ENCODE assay signal across 8 mouse cellular contexts in genomic region chr12:110836729-110837128, GRCm38 (mm10). TPM values are rescaled to one million over a fixed set of nuclear protein-coding genes. Genes with fewer than 3 reads are reported as not detected.
DNase-seq lines count a peak whose midpoint lies in the region; ATAC-seq and TF ChIP-seq lines count a peak whose summit lies in the region.

No protein-coding gene starts in this region.

- no peak overlapping the region for H3K4me3 ChIP-seq in kidney, adult 2 months (ENCODE audit: insufficient read depth, low read depth, low read length)
- H3K4me3 ChIP-seq in embryonic facial prominence, embryonic 10.5 days = peak overlapping the region; percentile 28
- peak overlapping the region; percentile 28; the same call in 1 of the 2 replicates for H3K4me3 ChIP-seq in hindbrain, embryonic 10.5 days
- no peak overlapping the region for H3K4me3 ChIP-seq in midbrain, embryonic 16.5 days (ENCODE audit: low read depth, low read length)

- no peak overlapping the region for H3K4me2 ChIP-seq in midbrain, embryonic 16.5 days (ENCODE audit: low read length)

- WGBS in kidney, adult 2 months = 30% methylated on average over 6 of the region's 6 CpGs
- 44% methylated on average over 6 of the region's 6 CpGs for WGBS in embryonic facial prominence, embryonic 10.5 days
- 48% methylated on average over 6 of the region's 6 CpGs for WGBS in hindbrain, embryonic 10.5 days
- WGBS in midbrain, embryonic 16.5 days = 41% methylated on average over 6 of the region's 6 CpGs

- no peak overlapping the region for H3K9ac ChIP-seq in midbrain, embryonic 16.5 days (ENCODE audit: low read depth, low read length)

- TF ChIP-seq CTCF in kidney, adult 2 months (conservative IDR thresholded peaks at IDR 0.05; ENCODE audit: insufficient read depth, insufficient read length, low read depth, low read length) = no peak

- no peaks in the 10 kb centered on the region for H3K9me3 ChIP-seq in embryonic facial prominence, embryonic 10.5 days
- no peaks in the 10 kb centered on the region for H3K9me3 ChIP-seq in hindbrain, embryonic 10.5 days
- H3K9me3 ChIP-seq in midbrain, embryonic 16.5 days (replicated peaks; ENCODE audit: control insufficient read depth, low read length, poor library complexity, severe bottlenecking) = no peaks in the 10 kb centered on the region

- TF ChIP-seq POLR2A in kidney, adult 2 months (IDR thresholded peaks at IDR 0.05; ENCODE audit: low read depth, low read length) = no peak

- no peaks in the 10 kb centered on the region for H3K27me3 ChIP-seq in kidney, adult 2 months (replicated peaks; ENCODE audit: control insufficient read depth, insufficient read depth, low read length)
- H3K27me3 ChIP-seq in embryonic facial prominence, embryonic 10.5 days (replicated peaks; ENCODE audit: low read depth, poor library complexity, severe bottlenecking) = no peaks in the 10 kb centered on the region; the same call in 1 of the 2 replicates
- H3K27me3 ChIP-seq in hindbrain, embryonic 10.5 days (ENCODE audit: insufficient read depth, poor library complexity, severe bottlenecking) = no peaks in the 10 kb centered on the region
- H3K27me3 ChIP-seq in midbrain, embryonic 16.5 days (ENCODE audit: control insufficient read depth, insufficient read depth, low read depth, low read length) = no peaks in the 10 kb centered on the region

- peak overlapping the region; percentile 90 for H3K27ac ChIP-seq in kidney, adult 2 months (ENCODE audit: insufficient read depth, low read depth, low read length)
- peak overlapping the region; percentile 82 for H3K27ac ChIP-seq in embryonic facial prominence, embryonic 10.5 days (replicated peaks)
- peak overlapping the region; percentile 77 for H3K27ac ChIP-seq in hindbrain, embryonic 10.5 days
- peak overlapping the region; percentile 17; the same call in 1 of the 2 replicates for H3K27ac ChIP-seq in midbrain, embryonic 16.5 days (ENCODE audit: low read length)

- no peaks in the 10 kb centered on the region for H3K36me3 ChIP-seq in kidney, adult 2 months (ENCODE audit: control insufficient read depth, insufficient read depth, low read length)
- H3K36me3 ChIP-seq in embryonic facial prominence, embryonic 10.5 days (replicated peaks) = no peaks in the 10 kb centered on the region
- 0 out of 2 replicates have a peak, but pooled peaks cover under 1% of the 10 kb centered on the region for H3K36me3 ChIP-seq in hindbrain, embryonic 10.5 days
- no peaks in the 10 kb centered on the region for H3K36me3 ChIP-seq in midbrain, embryonic 16.5 days (ENCODE audit: control insufficient read depth, insufficient read depth, low read length)

- peaks cover 5% of the 10 kb centered on the region; the same call in 1 of the 2 replicates for H3K4me1 ChIP-seq in kidney, adult 2 months (ENCODE audit: control insufficient read depth, insufficient read depth, low read length)
- peaks cover 23% of the 10 kb centered on the region for H3K4me1 ChIP-seq in embryonic facial prominence, embryonic 10.5 days
- H3K4me1 ChIP-seq in hindbrain, embryonic 10.5 days (replicated peaks) = peaks cover 42% of the 10 kb centered on the region
- peaks cover 12% of the 10 kb centered on the region for H3K4me1 ChIP-seq in midbrain, embryonic 16.5 days (ENCODE audit: control insufficient read depth, insufficient read depth, low read length)

- no peak for ATAC-seq in midbrain, embryonic 16.5 days
- ATAC-seq in megakaryocyte, adult 5-6 weeks (ENCODE audit: poor library complexity, severe bottlenecking) = no peak

- DNase-seq in kidney, adult 2 months = no peak
- DNase-seq in kidney, adult 8-10 months = no peak
- DNase-seq in embryonic facial prominence, embryonic 10.5 days (ENCODE audit: low spot score) = no peak
- no peak for DNase-seq in hindbrain, embryonic 10.5 days (ENCODE audit: low spot score)
- no peak for DNase-seq in spleen, postnatal 14 days (ENCODE audit: low spot score in 2 of 2)
- DNase-seq in adrenal gland, postnatal 10 days = no peak

RNA-seq across cellular contexts. Expression of gene Mok, which starts 4.0 kb away (rescaled TPM):
- polyA plus RNA-seq in kidney, adult 2 months (2012; rRNA removed) = 9.8 and 10.1 TPM in 2 replicates
- 7.2 and 10.1 TPM in 2 replicates for polyA plus RNA-seq in embryonic facial prominence, embryonic 10.5 days (2016; fragmentation: Nextera tagmentation; extraction: Ambion mirVana)
- 10.5 and 14.2 TPM in 2 replicates for polyA plus RNA-seq in hindbrain, embryonic 10.5 days (2016; fragmentation: Nextera tagmentation; extraction: Ambion mirVana)
- polyA plus RNA-seq in midbrain, embryonic 16.5 days (2015; fragmentation: Nextera tagmentation; extraction: Ambion mirVana) = 16.1 and 17.9 TPM in 2 replicates
- 1.5 and 1.6 TPM in 2 replicates for total RNA-seq in megakaryocyte, adult 5-6 weeks (2015)
- 1.4 and 1.6 TPM in 2 replicates for total RNA-seq in megakaryocyte, adult 5-6 weeks (2017)
- 1 to 10 TPM; 1.4 to 1.6 TPM for total RNA-seq in adrenal gland, postnatal 10 days (2021)

RNA-seq across cellular contexts. Expression of gene Zfp839, which starts 13.3 kb away (rescaled TPM):
- 6.9 and 9.0 TPM in 2 replicates for polyA plus RNA-seq in kidney, adult 2 months (2012; rRNA removed)
- 5.6 and 6.1 TPM in 2 replicates for polyA plus RNA-seq in embryonic facial prominence, embryonic 10.5 days (2016; fragmentation: Nextera tagmentation; extraction: Ambion mirVana)
- polyA plus RNA-seq in hindbrain, embryonic 10.5 days (2016; fragmentation: Nextera tagmentation; extraction: Ambion mirVana) = 4.2 and 5.1 TPM in 2 replicates
- polyA plus RNA-seq in midbrain, embryonic 16.5 days (2015; fragmentation: Nextera tagmentation; extraction: Ambion mirVana) = 3.6 and 4.7 TPM in 2 replicates
- total RNA-seq in megakaryocyte, adult 5-6 weeks (2015) = 3.3 and 4.5 TPM in 2 replicates
- 5.5 and 6.2 TPM in 2 replicates for total RNA-seq in megakaryocyte, adult 5-6 weeks (2017)
- total RNA-seq in adrenal gland, postnatal 10 days (2021) = 10 to 100 TPM; 11.4 to 15.4 TPM

RNA-seq across cellular contexts. Expression of gene Cinp, which starts 52.2 kb away (rescaled TPM):
- polyA plus RNA-seq in kidney, adult 2 months (2012; rRNA removed) = 27.1 and 28.6 TPM in 2 replicates
- 86.9 and 91.3 TPM in 2 replicates for polyA plus RNA-seq in embryonic facial prominence, embryonic 10.5 days (2016; fragmentation: Nextera tagmentation; extraction: Ambion mirVana)
- polyA plus RNA-seq in hindbrain, embryonic 10.5 days (2016; fragmentation: Nextera tagmentation; extraction: Ambion mirVana) = 82.0 and 92.8 TPM in 2 replicates
- polyA plus RNA-seq in midbrain, embryonic 16.5 days (2015; fragmentation: Nextera tagmentation; extraction: Ambion mirVana) = 84.2 and 90.0 TPM in 2 replicates
- total RNA-seq in megakaryocyte, adult 5-6 weeks (2015) = 20.3 and 31.8 TPM in 2 replicates
- total RNA-seq in megakaryocyte, adult 5-6 weeks (2017) = 32.5 and 36.4 TPM in 2 replicates
- 10 to 100 TPM; 40.5 to 46.3 TPM for total RNA-seq in adrenal gland, postnatal 10 days (2021)

RNA-seq across cellular contexts. Expression of gene Tecpr2, which starts 52.3 kb away (rescaled TPM):
- polyA plus RNA-seq in kidney, adult 2 months (2012; rRNA removed) = 4.3 and 4.7 TPM in 2 replicates
- 6.2 and 6.5 TPM in 2 replicates for polyA plus RNA-seq in embryonic facial prominence, embryonic 10.5 days (2016; fragmentation: Nextera tagmentation; extraction: Ambion mirVana)
- 6.5 and 7.0 TPM in 2 replicates for polyA plus RNA-seq in hindbrain, embryonic 10.5 days (2016; fragmentation: Nextera tagmentation; extraction: Ambion mirVana)
- polyA plus RNA-seq in midbrain, embryonic 16.5 days (2015; fragmentation: Nextera tagmentation; extraction: Ambion mirVana) = 7.9 and 8.4 TPM in 2 replicates
- 3.1 and 3.7 TPM in 2 replicates for total RNA-seq in megakaryocyte, adult 5-6 weeks (2015)
- total RNA-seq in megakaryocyte, adult 5-6 weeks (2017) = 3.5 and 5.0 TPM in 2 replicates
- total RNA-seq in adrenal gland, postnatal 10 days (2021) = 10 to 100 TPM in 1 of 2 experiments, 1 to 10 TPM in 1; 8.9 to 10.3 TPM

Comparison
In these comparisons a context has a peak if more than half of its experiments do, and no peak if none do; other contexts are left out.
1. H3K27ac ChIP-seq: peak in every context shown above with its lines; median percentile 90 in kidney, adult 2 months; 82 in embryonic facial prominence, embryonic 10.5 days; 77 in hindbrain, embryonic 10.5 days; 17 in midbrain, embryonic 16.5 days.
2. H3K4me3 ChIP-seq: peak in embryonic facial prominence, embryonic 10.5 days (single experiment) and hindbrain, embryonic 10.5 days (single experiment); none in kidney, adult 2 months (single experiment) and midbrain, embryonic 16.5 days (single experiment).